Mouse (Mus musculus): ENCODE results near the gene Colgalt2. TPM values are rescaled to one million over a fixed set of nuclear protein-coding genes. Genes with fewer than 3 reads are reported as not detected.

The Colgalt2 gene
- polyA plus RNA-seq, 1 experiment, result 7.5 TPM

DNA sequence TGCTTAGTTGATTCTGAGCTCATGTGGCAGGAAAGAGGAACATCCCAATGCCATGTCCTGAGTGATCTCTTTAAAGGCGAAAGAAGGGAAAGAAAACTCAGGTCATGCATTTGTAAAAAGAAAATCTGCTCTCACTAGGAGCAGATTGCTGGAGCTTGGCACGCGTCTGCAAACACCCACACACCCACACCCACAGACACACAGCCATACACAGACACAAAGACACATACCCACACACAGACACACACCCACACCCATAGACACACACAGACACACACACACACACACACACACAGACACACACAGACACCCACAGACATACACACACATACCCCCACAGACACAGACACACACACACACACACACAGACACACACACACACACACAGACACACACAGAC, 122.6 kb downstream of the Colgalt2 start:
- no peak overlapping the region for H3K4me3 ChIP-seq (ENCODE audit: insufficient read depth, low read depth, low read length)
- TF ChIP-seq CTCF (conservative IDR thresholded peaks at IDR 0.05; ENCODE audit: insufficient read depth, insufficient read length, low read depth, low read length), result no peak
- no peak for TF ChIP-seq POLR2A (IDR thresholded peaks at IDR 0.05; ENCODE audit: low read depth, low read length)
- no peak for DNase-seq
- WGBS, result 95% methylated on average over 3 of the region's 3 CpGs
- no peaks in the 10 kb centered on the region for H3K4me1 ChIP-seq (ENCODE audit: control insufficient read depth, insufficient read depth, low read length)
- no peak overlapping the region for H3K27ac ChIP-seq (ENCODE audit: insufficient read depth, low read depth, low read length)
- H3K27me3 ChIP-seq (replicated peaks; ENCODE audit: control insufficient read depth, insufficient read depth, low read length), result no peaks in the 10 kb centered on the region
- peaks cover 12% of the 10 kb centered on the region for H3K36me3 ChIP-seq (ENCODE audit: control insufficient read depth, insufficient read depth, low read length)

DNA sequence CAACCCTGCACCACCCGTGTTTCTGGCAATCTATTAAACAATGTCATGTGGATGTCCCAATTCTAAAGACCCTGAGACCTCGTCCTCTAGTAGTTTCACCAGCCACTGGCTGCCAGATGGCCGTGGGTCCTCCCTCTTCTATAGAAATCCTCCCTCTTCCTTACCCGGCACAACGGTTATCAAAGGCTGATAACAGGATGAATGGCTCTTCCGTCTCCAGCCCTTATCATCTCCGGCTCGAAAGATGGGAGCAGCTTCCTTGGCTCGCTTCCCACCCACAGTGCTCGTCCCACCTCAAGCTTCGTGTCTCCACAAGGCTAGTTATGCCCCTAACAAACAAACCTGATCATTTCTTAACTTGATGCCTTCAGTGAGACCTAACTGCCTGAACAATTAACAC, 123.7 kb downstream of the Colgalt2 start:
- Histone ChIP-seq H3K27ac (ENCODE audit: insufficient read depth, low read depth, low read length) (no peak overlapping the region), H3K36me3 (ENCODE audit: control insufficient read depth, insufficient read depth, low read length) (peaks cover 11% of the 10 kb centered on the region), H3K4me3 (ENCODE audit: insufficient read depth, low read depth, low read length) (no peak overlapping the region), H3K27me3 (replicated peaks; ENCODE audit: control insufficient read depth, insufficient read depth, low read length) (no peaks in the 10 kb centered on the region), H3K4me1 (ENCODE audit: control insufficient read depth, insufficient read depth, low read length) (no peaks in the 10 kb centered on the region)
- WGBS, result 74% methylated on average over 11 of the region's 11 CpGs
- DNase-seq, result no peak
- TF ChIP-seq CTCF (conservative IDR thresholded peaks at IDR 0.05; ENCODE audit: insufficient read depth, insufficient read length, low read depth, low read length) (no peak), POLR2A (IDR thresholded peaks at IDR 0.05; ENCODE audit: low read depth, low read length) (no peak)

DNA sequence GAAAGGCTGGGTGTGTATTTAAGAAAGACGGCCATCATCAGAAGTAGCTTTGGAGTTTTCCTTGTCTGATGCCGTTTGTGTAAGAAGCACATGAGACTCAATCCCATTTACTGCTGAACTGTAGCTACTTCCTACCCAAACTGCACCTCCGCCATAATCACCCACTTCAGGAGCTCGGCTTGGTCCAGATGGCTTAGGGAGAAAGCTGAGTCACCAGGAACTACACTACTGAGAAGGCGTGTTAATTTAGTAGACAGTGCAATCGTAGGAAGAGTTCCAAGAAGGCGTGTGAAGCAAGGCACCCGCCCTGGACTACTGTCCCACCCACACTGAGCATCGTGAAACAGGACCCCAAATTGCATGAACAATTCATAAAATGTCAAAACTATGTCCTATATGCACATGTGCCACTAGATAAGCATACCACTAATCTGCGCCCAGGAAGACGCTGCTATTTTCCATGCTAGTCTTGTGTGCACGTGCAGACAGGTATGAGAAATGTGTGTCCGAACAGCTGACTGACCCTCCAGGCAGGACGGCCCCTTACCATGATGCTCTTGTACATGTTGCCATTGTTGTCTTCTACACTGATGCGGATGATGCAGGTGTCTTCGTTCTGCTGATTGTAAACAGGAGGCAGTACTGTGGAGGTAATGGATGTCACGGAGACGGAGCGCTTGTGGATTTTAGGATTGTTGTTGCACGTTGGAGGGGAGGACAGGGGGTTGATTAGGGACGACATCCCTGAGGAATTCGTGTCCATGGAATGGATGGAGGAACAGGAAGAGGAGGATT, 124.7 kb downstream of the Colgalt2 start:
- 84% methylated on average over 22 of the region's 22 CpGs for WGBS
- H3K4me1 ChIP-seq (ENCODE audit: control insufficient read depth, insufficient read depth, low read length), result no peaks in the 10 kb centered on the region
- H3K36me3 ChIP-seq (ENCODE audit: control insufficient read depth, insufficient read depth, low read length), result peaks cover 14% of the 10 kb centered on the region
- no peaks in the 10 kb centered on the region for H3K27me3 ChIP-seq (replicated peaks; ENCODE audit: control insufficient read depth, insufficient read depth, low read length)
- no peak overlapping the region for H3K4me3 ChIP-seq (ENCODE audit: insufficient read depth, low read depth, low read length)
- TF ChIP-seq POLR2A (IDR thresholded peaks at IDR 0.05; ENCODE audit: low read depth, low read length) (no peak), CTCF (conservative IDR thresholded peaks at IDR 0.05; ENCODE audit: insufficient read depth, insufficient read length, low read depth, low read length) (no peak)
- DNase-seq, result no peak
- H3K27ac ChIP-seq (ENCODE audit: insufficient read depth, low read depth, low read length), result no peak overlapping the region

GRCm38 (mm10) chr1:152524987-152525648, 125.5 kb downstream of the Colgalt2 start:
- 23% methylated on average over 6 of the region's 6 CpGs for WGBS
- DNase-seq, result peak; percentile 78
- Histone ChIP-seq H3K4me3 (ENCODE audit: insufficient read depth, low read depth, low read length) (no peak overlapping the region), H3K36me3 (ENCODE audit: control insufficient read depth, insufficient read depth, low read length) (peaks cover 14% of the 10 kb centered on the region), H3K27ac (ENCODE audit: insufficient read depth, low read depth, low read length) (no peak overlapping the region), H3K4me1 (ENCODE audit: control insufficient read depth, insufficient read depth, low read length) (no peaks in the 10 kb centered on the region), H3K27me3 (replicated peaks; ENCODE audit: control insufficient read depth, insufficient read depth, low read length) (no peaks in the 10 kb centered on the region)
- TF ChIP-seq POLR2A (IDR thresholded peaks at IDR 0.05; ENCODE audit: low read depth, low read length) (no peak), CTCF (conservative IDR thresholded peaks at IDR 0.05; ENCODE audit: insufficient read depth, insufficient read length, low read depth, low read length) (peak; percentile 77)

DNA sequence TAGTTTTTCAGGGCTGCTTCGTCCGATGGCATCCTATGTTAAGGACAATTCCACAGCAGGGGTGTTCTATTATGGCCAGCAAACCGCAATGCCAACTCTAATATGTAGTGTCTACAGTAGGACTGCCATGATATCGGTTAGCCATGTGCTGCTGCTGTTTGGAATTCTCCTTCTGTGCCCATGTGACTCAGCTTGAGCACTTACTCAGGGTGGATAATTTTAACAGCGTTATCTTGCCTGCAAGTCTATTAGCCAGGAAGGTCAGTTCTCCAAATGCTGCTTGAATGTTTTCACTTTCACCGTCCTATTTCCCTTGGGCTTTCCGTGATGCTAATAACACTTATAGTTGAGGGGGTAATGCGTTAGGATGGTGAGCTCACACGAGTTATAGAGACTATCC, 126.5 kb downstream of the Colgalt2 start:
- 81% methylated on average over 9 of the region's 9 CpGs for WGBS
- Histone ChIP-seq H3K27ac (ENCODE audit: insufficient read depth, low read depth, low read length) (no peak overlapping the region), H3K27me3 (replicated peaks; ENCODE audit: control insufficient read depth, insufficient read depth, low read length) (no peaks in the 10 kb centered on the region), H3K4me3 (ENCODE audit: insufficient read depth, low read depth, low read length) (no peak overlapping the region), H3K4me1 (ENCODE audit: control insufficient read depth, insufficient read depth, low read length) (no peaks in the 10 kb centered on the region), H3K36me3 (ENCODE audit: control insufficient read depth, insufficient read depth, low read length) (peaks cover 11% of the 10 kb centered on the region)
- DNase-seq, result no peak
- TF ChIP-seq CTCF (conservative IDR thresholded peaks at IDR 0.05; ENCODE audit: insufficient read depth, insufficient read length, low read depth, low read length), result no peak
- no peak for TF ChIP-seq POLR2A (IDR thresholded peaks at IDR 0.05; ENCODE audit: low read depth, low read length)

DNA sequence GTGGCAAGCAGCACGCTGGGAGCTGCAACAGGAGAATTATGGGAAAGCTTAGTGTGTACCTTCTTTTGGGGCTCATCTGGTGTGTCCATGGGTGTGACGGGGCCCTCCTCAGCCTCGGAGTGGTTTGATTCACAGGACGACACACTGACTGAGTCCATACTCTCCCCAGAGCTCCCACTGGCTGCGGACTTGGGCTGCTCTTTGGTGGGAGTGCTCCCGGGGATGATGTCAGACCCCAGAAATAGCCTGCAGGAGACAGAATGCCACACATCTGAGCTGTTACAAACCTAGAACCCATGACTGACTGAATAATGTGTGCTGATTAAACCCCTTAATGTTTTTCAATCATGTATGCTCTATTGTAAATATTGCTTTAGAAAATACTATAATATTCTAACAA, 128.6 kb downstream of the Colgalt2 start:
- Histone ChIP-seq H3K36me3 (ENCODE audit: control insufficient read depth, insufficient read depth, low read length) (peaks cover 14% of the 10 kb centered on the region), H3K4me1 (ENCODE audit: control insufficient read depth, insufficient read depth, low read length) (no peaks in the 10 kb centered on the region), H3K27ac (ENCODE audit: insufficient read depth, low read depth, low read length) (no peak overlapping the region), H3K27me3 (replicated peaks; ENCODE audit: control insufficient read depth, insufficient read depth, low read length) (no peaks in the 10 kb centered on the region), H3K4me3 (ENCODE audit: insufficient read depth, low read depth, low read length) (no peak overlapping the region)
- TF ChIP-seq CTCF (conservative IDR thresholded peaks at IDR 0.05; ENCODE audit: insufficient read depth, insufficient read length, low read depth, low read length), result no peak
- no peak for TF ChIP-seq POLR2A (IDR thresholded peaks at IDR 0.05; ENCODE audit: low read depth, low read length)
- 72% methylated on average over 6 of the region's 6 CpGs for WGBS
- no peak for DNase-seq

DNA sequence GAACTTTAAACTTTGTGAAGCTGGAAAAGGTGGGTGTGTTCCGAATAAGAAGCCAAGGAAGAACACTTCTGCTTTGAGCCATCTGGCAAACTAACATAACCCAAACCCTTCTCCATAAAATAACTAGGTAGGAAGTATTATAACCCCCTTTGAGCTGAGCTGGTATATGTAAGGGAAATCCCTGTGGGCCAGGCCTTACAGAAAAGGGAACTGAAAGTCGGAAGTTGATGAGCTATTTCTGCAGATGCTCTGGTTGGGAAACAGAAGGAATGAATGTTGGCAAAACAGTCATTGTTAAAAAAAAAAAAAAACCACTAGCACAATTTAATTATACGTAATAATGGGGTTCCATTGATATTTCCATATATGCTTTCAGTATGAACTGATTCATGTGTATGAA, 129.1 kb downstream of the Colgalt2 start:
- WGBS, result 68% methylated on average over 3 of the region's 3 CpGs
- TF ChIP-seq CTCF (conservative IDR thresholded peaks at IDR 0.05; ENCODE audit: insufficient read depth, insufficient read length, low read depth, low read length) (no peak), POLR2A (IDR thresholded peaks at IDR 0.05; ENCODE audit: low read depth, low read length) (no peak)
- no peak for DNase-seq
- Histone ChIP-seq H3K27me3 (replicated peaks; ENCODE audit: control insufficient read depth, insufficient read depth, low read length) (no peaks in the 10 kb centered on the region), H3K4me3 (ENCODE audit: insufficient read depth, low read depth, low read length) (no peak overlapping the region), H3K4me1 (ENCODE audit: control insufficient read depth, insufficient read depth, low read length) (no peaks in the 10 kb centered on the region), H3K27ac (ENCODE audit: insufficient read depth, low read depth, low read length) (no peak overlapping the region), H3K36me3 (ENCODE audit: control insufficient read depth, insufficient read depth, low read length) (peaks cover 14% of the 10 kb centered on the region)
